In genomic region chr12:77060766-77061561, GRCm38 (mm10) we compare ENCODE assay signal across 8 mouse cellular contexts.
DNase-seq lines count a peak whose midpoint lies in the region; ATAC-seq lines count a peak whose summit lies in the region.

No protein-coding gene starts in this region.

- H3K9me3 ChIP-seq in midbrain, embryonic 11.5 days (ENCODE audit: control insufficient read depth, low read length) = no peaks in the 10 kb centered on the region
- H3K9me3 ChIP-seq in midbrain, embryonic 13.5 days = no peaks in the 10 kb centered on the region; the same call in 1 of the 2 replicates
- no peaks in the 10 kb centered on the region for H3K9me3 ChIP-seq in heart, embryonic 12.5 days (replicated peaks)
- no peaks in the 10 kb centered on the region for H3K9me3 ChIP-seq in forebrain, embryonic 15.5 days

- no peak overlapping the region for H3K27ac ChIP-seq in midbrain, embryonic 11.5 days (ENCODE audit: low read depth, low read length)
- no peak overlapping the region for H3K27ac ChIP-seq in midbrain, embryonic 13.5 days
- H3K27ac ChIP-seq in heart, embryonic 12.5 days (ENCODE audit: poor library complexity, severe bottlenecking) = no peak overlapping the region
- no peak overlapping the region for H3K27ac ChIP-seq in forebrain, embryonic 15.5 days (replicated peaks)

- 79% methylated on average over 9 of the region's 9 CpGs for WGBS in midbrain, embryonic 11.5 days
- WGBS in midbrain, embryonic 13.5 days = 77% methylated on average over 9 of the region's 9 CpGs
- whole genome bisulfite sequencing in heart, embryonic 12.5 days = 71% methylated on average over 9 of the region's 9 CpGs
- WGBS in forebrain, embryonic 15.5 days = 83% methylated on average over 9 of the region's 9 CpGs

- no peaks in the 10 kb centered on the region for H3K36me3 ChIP-seq in midbrain, embryonic 11.5 days (ENCODE audit: control insufficient read depth, insufficient read depth, low read length)
- H3K36me3 ChIP-seq in midbrain, embryonic 13.5 days = no peaks in the 10 kb centered on the region
- H3K36me3 ChIP-seq in heart, embryonic 12.5 days = no peaks in the 10 kb centered on the region
- no peaks in the 10 kb centered on the region for H3K36me3 ChIP-seq in forebrain, embryonic 15.5 days

- no peaks in the 10 kb centered on the region for H3K27me3 ChIP-seq in midbrain, embryonic 11.5 days (ENCODE audit: control insufficient read depth, insufficient read depth, low read length)
- H3K27me3 ChIP-seq in midbrain, embryonic 13.5 days = no peaks in the 10 kb centered on the region
- H3K27me3 ChIP-seq in heart, embryonic 12.5 days (replicated peaks) = peaks cover 7% of the 10 kb centered on the region
- no peaks in the 10 kb centered on the region for H3K27me3 ChIP-seq in forebrain, embryonic 15.5 days

- ATAC-seq in midbrain, embryonic 11.5 days (ENCODE audit: low FRiP score) = no peak
- no peak for ATAC-seq in midbrain, embryonic 13.5 days
- no peak for ATAC-seq in heart, embryonic 12.5 days (ENCODE audit: insufficient number of reproducible peaks, low FRiP score)
- no peak for ATAC-seq in forebrain, embryonic 15.5 days (replicated peaks)

- no peak overlapping the region for H3K4me3 ChIP-seq in midbrain, embryonic 11.5 days (ENCODE audit: low read depth, low read length)
- H3K4me3 ChIP-seq in midbrain, embryonic 13.5 days (replicated peaks) = no peak overlapping the region
- H3K4me3 ChIP-seq in heart, embryonic 12.5 days = peak overlapping the region; percentile 25; the same call in 1 of the 2 replicates
- H3K4me3 ChIP-seq in forebrain, embryonic 15.5 days = no peak overlapping the region

- H3K4me1 ChIP-seq in midbrain, embryonic 11.5 days (ENCODE audit: control insufficient read depth, insufficient read depth, low read length) = peaks cover 3% of the 10 kb centered on the region; the same call in 1 of the 2 replicates
- 0 out of 2 replicates have a peak, but pooled peaks cover 7% of the 10 kb centered on the region for H3K4me1 ChIP-seq in midbrain, embryonic 13.5 days (replicated peaks)
- peaks cover 26% of the 10 kb centered on the region for H3K4me1 ChIP-seq in heart, embryonic 12.5 days (replicated peaks)
- no peaks in the 10 kb centered on the region for H3K4me1 ChIP-seq in forebrain, embryonic 15.5 days

- H3K9ac ChIP-seq in midbrain, embryonic 11.5 days (ENCODE audit: low read length) = no peak overlapping the region
- H3K9ac ChIP-seq in midbrain, embryonic 13.5 days (replicated peaks) = no peak overlapping the region
- 0 out of 2 replicates have a peak overlapping the region, but pooled peaks have one; percentile 11 for H3K9ac ChIP-seq in heart, embryonic 12.5 days
- no peak overlapping the region for H3K9ac ChIP-seq in forebrain, embryonic 15.5 days (replicated peaks)

- peak; percentile 62 for DNase-seq in midbrain, embryonic 11.5 days (ENCODE audit: low spot score, missing footprints)
- peak; percentile 32 for DNase-seq in kidney, postnatal 10 days
- peak; percentile 64 for DNase-seq in testis, postnatal 14 days (ENCODE audit: low spot score)
- no peak for DNase-seq in gastrocnemius, postnatal 10 days
- no peak for DNase-seq in thymus, postnatal 4 days

- no peak overlapping the region for H3K4me2 ChIP-seq in midbrain, embryonic 11.5 days
- no peak overlapping the region for H3K4me2 ChIP-seq in midbrain, embryonic 13.5 days (replicated peaks)
- H3K4me2 ChIP-seq in heart, embryonic 12.5 days = peak overlapping the region; percentile 66
- H3K4me2 ChIP-seq in forebrain, embryonic 15.5 days (replicated peaks) = no peak overlapping the region

Comparison
In these comparisons a context has a peak if more than half of its experiments do, and no peak if none do; other contexts are left out.
1. DNase-seq: peak in midbrain, embryonic 11.5 days (single experiment), kidney, postnatal 10 days (single experiment) and testis, postnatal 14 days (single experiment); none in gastrocnemius, postnatal 10 days (single experiment) and thymus, postnatal 4 days (single experiment).